Mouse (Mus musculus) spleen, postnatal 0 days (tissue): ENCODE results near the gene Zp2. TPM values are rescaled to one million over a fixed set of nuclear protein-coding genes. Genes with fewer than 3 reads are reported as not detected.

ENCODE experiments used
- polyA plus RNA-seq: library from polyadenylated mRNA; unstranded; fragments of >200 nt; fragmentation: Nextera tagmentation; extraction: Ambion mirVana; gene quantifications from 2 replicates; pipeline ENCODE4 v1.2.1, GENCODE M21; 2015

Gene Zp2
- polyA plus RNA-seq: not detected in 2 replicates

DNA sequence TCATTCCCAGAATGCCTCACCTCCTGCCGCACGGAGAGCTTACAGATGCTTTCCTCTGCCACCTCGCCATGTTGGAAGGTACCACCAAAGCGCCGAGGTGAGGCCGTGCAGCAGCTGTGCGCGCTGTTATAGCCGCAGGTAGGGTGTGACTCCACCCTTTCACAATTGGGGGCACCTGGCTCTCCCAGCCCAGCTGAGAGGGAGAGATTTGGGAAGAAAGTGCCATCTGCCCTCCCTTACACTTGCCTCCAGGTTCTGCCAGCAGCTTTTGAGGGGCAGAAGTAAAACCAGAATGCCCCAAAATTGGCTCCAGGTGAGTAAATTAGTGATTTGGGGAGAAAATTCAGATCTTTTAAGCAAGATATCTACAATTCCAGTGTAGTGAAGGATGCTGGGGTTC is at the start of gene Zp2:
Zp2 (minus strand) TSS at position 101 of the 400 bp plus-strand sequence.

DNA sequence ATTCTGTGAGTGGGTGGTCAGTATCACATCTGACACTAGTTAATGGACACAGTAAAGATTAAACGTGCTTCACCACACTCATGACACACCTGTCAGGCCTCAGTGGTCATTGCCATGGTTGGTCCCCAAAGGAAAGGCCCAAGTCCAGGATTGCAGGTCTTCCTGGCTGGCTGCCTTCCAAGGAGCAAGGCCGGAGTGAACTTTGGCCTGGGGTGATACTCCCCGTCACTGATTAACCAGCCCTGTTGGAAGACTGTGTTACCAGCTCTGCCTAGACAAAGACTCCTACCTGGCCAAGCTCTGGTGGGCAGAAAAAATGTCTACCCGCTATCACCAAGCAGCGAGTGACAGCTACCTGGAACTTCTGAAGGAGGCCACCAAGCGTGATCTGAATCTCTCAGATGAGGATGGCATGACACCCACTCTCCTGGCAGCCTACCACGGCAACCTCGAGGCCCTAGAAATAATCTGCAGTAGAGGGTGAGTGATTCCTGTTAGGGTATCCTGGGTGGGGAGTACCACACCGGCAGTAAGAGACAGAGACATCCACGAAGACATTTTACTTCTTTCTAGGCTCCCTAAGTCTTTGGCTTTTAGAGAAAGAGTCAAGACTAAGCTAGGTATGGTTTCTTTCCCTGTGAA is 28.6 kb upstream of the Zp2 start, which contains the start of gene Anks4b:
Anks4b (plus strand) TSS at position 256 of the 642 bp plus-strand sequence.

DNA sequence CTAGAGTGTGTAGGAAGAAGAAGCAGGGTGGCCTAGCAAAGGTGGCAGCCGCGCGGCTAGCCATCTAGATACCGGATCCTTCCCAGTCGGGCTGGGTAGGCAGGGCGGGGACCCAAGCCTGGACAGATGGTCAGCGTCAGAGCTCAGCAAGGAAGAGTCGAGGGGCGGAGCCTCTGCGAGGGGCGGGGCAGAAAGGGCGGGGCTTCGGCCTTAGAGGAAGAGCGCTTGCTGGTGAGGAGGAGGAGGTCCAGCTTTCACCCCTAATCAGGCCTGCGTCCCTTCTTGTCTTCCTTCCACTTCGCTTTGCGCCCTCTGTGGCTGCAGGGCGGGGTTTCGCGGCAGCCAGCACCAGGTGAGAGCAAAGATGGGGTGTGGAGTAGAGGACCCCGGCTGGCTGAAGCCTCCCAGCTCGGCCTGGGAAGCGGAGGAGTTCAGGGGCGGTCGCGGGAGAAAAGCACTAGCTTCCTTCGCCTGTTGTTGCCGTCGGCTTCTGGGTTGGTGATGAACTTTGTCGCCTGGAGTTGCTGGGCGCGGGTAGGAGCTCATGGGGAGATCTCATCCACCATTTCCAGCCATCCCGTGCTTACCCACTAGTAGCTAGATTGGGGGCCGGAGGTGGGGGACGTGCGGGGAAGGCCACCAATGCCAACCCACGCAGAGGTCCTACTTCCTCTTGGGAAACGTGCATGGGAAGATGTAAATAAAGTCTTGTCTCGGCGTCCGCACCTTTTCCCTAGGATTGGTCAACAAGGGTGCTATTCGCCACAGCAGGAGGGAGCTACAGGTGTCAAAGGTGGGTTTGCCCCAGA is 42.7 kb downstream of the Zp2 start, which contains the start of gene Tmem159:
Tmem159 (plus strand) TSS at position 190 of the 809 bp plus-strand sequence.

GRCm38 (mm10) chr7:120095180-120095579 is 49.9 kb downstream of the Zp2 start, which contains the start of gene Dnah3:
Gene Dnah3, minus strand, starts transcription at chr7:120095280.

Other genes with a start within 250 kb of the Zp2 start
- gene Lyrm1, start 249.4 kb downstream of the Zp2 start, polyA plus RNA-seq: 4.4 and 5.9 TPM in 2 replicates
- 2.8 and 3.9 TPM in 2 replicates for gene Dcun1d3, start 249.0 kb downstream of the Zp2 start, polyA plus RNA-seq
- not detected in 2 replicates for gene Dnah3, start 50.0 kb downstream of the Zp2 start, polyA plus RNA-seq
- 8.6 and 12.9 TPM in 2 replicates for gene Tmem159, start 42.9 kb downstream of the Zp2 start, polyA plus RNA-seq
- gene Anks4b, start 28.6 kb upstream of the Zp2 start, polyA plus RNA-seq: not detected in 2 replicates
- 0.58 and 0.71 TPM in 2 replicates for gene Crym, start 56.8 kb upstream of the Zp2 start, polyA plus RNA-seq
- not detected in 2 replicates for gene Abca14, start 58.7 kb upstream of the Zp2 start, polyA plus RNA-seq
- not detected in 2 replicates for gene Abca15, start 183.4 kb upstream of the Zp2 start, polyA plus RNA-seq